Mouse (Mus musculus): Measurements from ENCODE around the gene Kcnn3. TPM values are rescaled to one million over a fixed set of nuclear protein-coding genes. Genes with fewer than 3 reads are reported as not detected.
A peak's percentile ranks its signal among the peaks of the same experiment; 100 is the strongest.

The Kcnn3 gene
- 8.1 and 8.2 TPM in 2 replicates for polyA plus RNA-seq (2015; fragmentation: Nextera tagmentation; extraction: Ambion mirVana)

DNA sequence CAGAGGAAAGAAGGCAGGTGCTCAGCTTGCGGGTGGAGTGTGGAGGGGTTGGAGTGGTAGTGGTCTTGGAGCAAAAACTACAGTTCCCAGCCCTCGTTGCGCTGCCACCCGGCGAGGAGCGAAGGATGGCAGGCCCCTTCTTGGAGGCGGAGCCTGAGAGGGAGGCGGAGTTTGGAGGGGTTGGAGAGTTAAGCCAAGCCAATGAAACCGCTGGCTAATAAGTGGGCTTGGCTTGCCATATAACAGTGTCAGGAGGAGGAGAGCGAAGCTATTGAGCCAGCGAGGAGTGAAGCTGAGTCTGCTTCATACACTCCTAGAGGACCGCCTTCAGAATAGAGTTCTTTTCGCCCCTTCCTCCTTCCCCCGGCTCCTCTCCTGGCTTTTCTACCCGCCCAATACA lies at the start of gene Kcnn3:
TSS of gene Kcnn3 (plus strand) at position 271 of the 400 bp plus-strand sequence.
- Histone ChIP-seq H3K9me3 (ENCODE audit: control insufficient read depth, low read length) (peaks cover 3% of the 10 kb centered on the region; the same call in 1 of the 2 replicates), H3K9ac (replicated peaks; ENCODE audit: low read depth, low read length) (peak within 1 kb of the TSS; percentile 67), H3K36me3 (ENCODE audit: control insufficient read depth, insufficient read depth) (no peaks in the 10 kb centered on the region), H3K27me3 (replicated peaks; ENCODE audit: control insufficient read depth, insufficient read depth, low read length) (no peaks in the 10 kb centered on the region), H3K27ac (ENCODE audit: low read length) (peak within 1 kb of the TSS; percentile 56), H3K4me2 (ENCODE audit: low read length) (peak within 1 kb of the TSS; percentile 94), H3K4me1 (replicated peaks; ENCODE audit: control insufficient read depth, insufficient read depth, low read length) (peaks cover 36% of the 10 kb centered on the region), H3K4me3 (replicated peaks; ENCODE audit: low read length) (peak within 1 kb of the TSS; percentile 62)
- WGBS, result under 1% methylated on average over 15 of the region's 15 CpGs
- peak; percentile 94 for ATAC-seq

DNA sequence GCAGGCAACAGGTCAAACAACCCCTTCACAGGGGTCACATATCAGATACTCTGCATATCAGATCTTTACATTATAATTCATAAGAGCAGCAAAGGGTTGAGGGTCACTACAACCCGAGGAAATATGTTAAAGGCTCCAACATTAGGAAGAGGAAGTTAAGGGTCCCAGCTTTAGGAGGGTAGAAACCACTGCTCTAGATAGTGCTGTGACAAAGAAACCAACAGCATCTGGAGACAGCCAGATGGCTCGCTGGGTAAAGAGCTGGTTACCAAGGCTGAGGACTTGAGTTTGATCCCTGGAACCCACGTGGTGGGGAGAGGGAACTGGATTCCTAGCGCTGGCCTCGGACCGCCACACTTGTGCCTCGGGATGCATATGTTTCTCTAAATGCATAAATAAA lies 47.7 kb upstream of the Kcnn3 start:
- WGBS, result 85% methylated on average over 7 of the region's 7 CpGs
- ATAC-seq, result no peak
- no peaks in the 10 kb centered on the region for H3K9me3 ChIP-seq (ENCODE audit: control insufficient read depth, low read length)
- no peak overlapping the region for H3K9ac ChIP-seq (replicated peaks; ENCODE audit: low read depth, low read length)
- no peaks in the 10 kb centered on the region for H3K4me1 ChIP-seq (replicated peaks; ENCODE audit: control insufficient read depth, insufficient read depth, low read length)
- H3K36me3 ChIP-seq (ENCODE audit: control insufficient read depth, insufficient read depth), result no peaks in the 10 kb centered on the region; the same call in 1 of the 2 replicates
- H3K27ac ChIP-seq (ENCODE audit: low read length), result no peak overlapping the region
- no peaks in the 10 kb centered on the region for H3K27me3 ChIP-seq (replicated peaks; ENCODE audit: control insufficient read depth, insufficient read depth, low read length)
- H3K4me3 ChIP-seq (replicated peaks; ENCODE audit: low read length), result no peak overlapping the region
- H3K4me2 ChIP-seq (ENCODE audit: low read length), result no peak overlapping the region

DNA sequence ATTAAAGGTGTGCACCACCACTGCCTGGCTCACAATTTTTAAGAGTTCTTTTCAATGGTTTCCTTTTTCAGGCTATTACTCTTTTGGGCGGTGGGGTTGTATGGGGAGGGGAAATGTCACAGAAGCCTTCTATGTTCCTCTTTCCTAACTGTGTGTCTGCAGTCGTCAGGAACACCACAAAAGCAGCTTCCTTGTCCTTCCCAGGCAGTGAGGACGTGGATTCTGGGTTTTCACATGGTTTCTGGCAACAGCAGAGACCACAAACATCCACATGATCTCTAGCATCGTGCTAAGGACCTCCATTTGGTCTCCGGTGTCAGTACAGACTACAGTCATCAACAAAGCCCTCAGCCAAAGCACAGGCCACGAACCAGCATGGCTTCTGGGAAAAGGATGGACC lies 46.1 kb upstream of the Kcnn3 start:
- Histone ChIP-seq H3K27ac (ENCODE audit: low read length) (no peak overlapping the region), H3K4me2 (ENCODE audit: low read length) (no peak overlapping the region), H3K4me3 (replicated peaks; ENCODE audit: low read length) (no peak overlapping the region), H3K27me3 (replicated peaks; ENCODE audit: control insufficient read depth, insufficient read depth, low read length) (no peaks in the 10 kb centered on the region), H3K9me3 (ENCODE audit: control insufficient read depth, low read length) (no peaks in the 10 kb centered on the region), H3K9ac (replicated peaks; ENCODE audit: low read depth, low read length) (no peak overlapping the region), H3K36me3 (ENCODE audit: control insufficient read depth, insufficient read depth) (no peaks in the 10 kb centered on the region), H3K4me1 (replicated peaks; ENCODE audit: control insufficient read depth, insufficient read depth, low read length) (no peaks in the 10 kb centered on the region)
- no peak for ATAC-seq
- WGBS, result 78% methylated on average over 6 of the region's 6 CpGs

DNA sequence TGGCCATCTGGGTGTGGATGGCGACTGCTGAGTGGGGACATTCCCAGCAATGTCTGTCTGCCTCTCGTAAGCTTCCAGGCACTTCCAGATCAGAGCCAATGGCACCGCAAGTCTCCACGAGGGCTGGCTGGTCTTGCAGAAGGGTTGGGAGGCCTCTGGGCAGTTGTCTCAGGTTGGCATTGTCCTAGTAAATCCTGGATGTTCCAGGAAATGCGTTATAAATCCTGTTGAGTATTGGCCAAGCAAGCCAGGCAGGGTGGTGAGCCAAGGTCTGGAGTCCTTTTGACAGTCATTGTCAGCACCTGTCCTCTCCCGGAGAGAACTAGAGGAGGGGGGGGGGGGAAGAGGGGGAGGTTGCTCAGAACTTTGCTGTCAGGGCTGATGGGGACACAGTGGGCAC lies 40.9 kb upstream of the Kcnn3 start:
- 79% methylated on average over 6 of the region's 6 CpGs for WGBS
- no peak for ATAC-seq

DNA sequence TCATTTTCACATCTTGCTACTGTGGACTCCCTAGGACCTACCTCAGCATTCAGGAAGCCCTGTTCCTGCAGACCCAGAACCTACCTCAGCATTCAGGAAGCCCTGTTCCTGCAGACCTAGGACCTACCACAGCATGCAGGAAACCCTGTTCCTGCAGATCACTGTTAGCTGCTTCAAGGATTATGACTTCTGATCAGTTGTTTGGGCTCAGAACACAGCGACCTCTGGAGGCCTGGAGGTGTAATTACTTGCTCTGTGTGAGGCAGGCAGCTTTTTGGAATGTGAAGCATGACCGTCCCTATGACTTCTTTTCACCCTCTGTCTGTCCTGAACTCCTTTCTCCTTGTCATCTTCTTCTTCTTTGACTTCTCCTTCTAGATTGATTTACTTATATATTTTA lies 38.5 kb upstream of the Kcnn3 start:
- Histone ChIP-seq H3K36me3 (ENCODE audit: control insufficient read depth, insufficient read depth) (no peaks in the 10 kb centered on the region), H3K27me3 (replicated peaks; ENCODE audit: control insufficient read depth, insufficient read depth, low read length) (no peaks in the 10 kb centered on the region), H3K4me1 (replicated peaks; ENCODE audit: control insufficient read depth, insufficient read depth, low read length) (no peaks in the 10 kb centered on the region), H3K4me2 (ENCODE audit: low read length) (no peak overlapping the region), H3K4me3 (replicated peaks; ENCODE audit: low read length) (no peak overlapping the region), H3K9me3 (ENCODE audit: control insufficient read depth, low read length) (no peaks in the 10 kb centered on the region), H3K27ac (ENCODE audit: low read length) (no peak overlapping the region), H3K9ac (replicated peaks; ENCODE audit: low read depth, low read length) (no peak overlapping the region)
- 30% methylated on average over 2 of the region's 2 CpGs for WGBS
- ATAC-seq, result no peak

More for the DNA sequence above, 40.9 kb upstream of the Kcnn3 start:
- H3K9ac ChIP-seq (replicated peaks; ENCODE audit: low read depth, low read length), result no peak overlapping the region
- H3K4me2 ChIP-seq (ENCODE audit: low read length), result no peak overlapping the region
- H3K4me1 ChIP-seq (replicated peaks; ENCODE audit: control insufficient read depth, insufficient read depth, low read length), result no peaks in the 10 kb centered on the region
- H3K27ac ChIP-seq (ENCODE audit: low read length), result no peak overlapping the region
- H3K36me3 ChIP-seq (ENCODE audit: control insufficient read depth, insufficient read depth), result no peaks in the 10 kb centered on the region
- no peaks in the 10 kb centered on the region for H3K27me3 ChIP-seq (replicated peaks; ENCODE audit: control insufficient read depth, insufficient read depth, low read length)
- no peaks in the 10 kb centered on the region for H3K9me3 ChIP-seq (ENCODE audit: control insufficient read depth, low read length)
- no peak overlapping the region for H3K4me3 ChIP-seq (replicated peaks; ENCODE audit: low read length)

DNA sequence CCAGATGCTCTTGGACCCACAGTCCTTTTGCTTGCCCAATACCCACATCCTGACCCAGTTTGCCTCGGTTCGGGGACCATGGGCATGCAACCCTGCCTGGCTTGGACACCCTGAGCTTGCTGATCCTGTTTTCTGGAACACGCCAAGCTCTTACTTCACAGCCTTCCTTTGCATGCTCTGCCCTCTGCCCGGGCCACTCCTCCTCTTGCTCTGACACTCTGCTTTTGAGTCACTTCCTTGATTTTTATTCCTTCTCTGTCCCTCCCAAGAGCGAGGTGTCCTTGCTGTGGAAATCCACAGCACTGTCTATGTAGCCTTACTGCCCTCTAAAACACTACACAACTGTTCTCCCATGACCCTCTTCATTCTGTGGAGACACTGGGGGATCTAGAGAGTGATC lies 37.7 kb upstream of the Kcnn3 start:
- Histone ChIP-seq H3K36me3 (ENCODE audit: control insufficient read depth, insufficient read depth) (no peaks in the 10 kb centered on the region), H3K4me2 (ENCODE audit: low read length) (no peak overlapping the region), H3K9ac (replicated peaks; ENCODE audit: low read depth, low read length) (no peak overlapping the region), H3K4me3 (replicated peaks; ENCODE audit: low read length) (no peak overlapping the region), H3K4me1 (replicated peaks; ENCODE audit: control insufficient read depth, insufficient read depth, low read length) (no peaks in the 10 kb centered on the region), H3K27ac (ENCODE audit: low read length) (no peak overlapping the region), H3K27me3 (replicated peaks; ENCODE audit: control insufficient read depth, insufficient read depth, low read length) (no peaks in the 10 kb centered on the region), H3K9me3 (ENCODE audit: control insufficient read depth, low read length) (no peaks in the 10 kb centered on the region)
- 89% methylated on average over 5 of the region's 5 CpGs for WGBS
- no peak for ATAC-seq

DNA sequence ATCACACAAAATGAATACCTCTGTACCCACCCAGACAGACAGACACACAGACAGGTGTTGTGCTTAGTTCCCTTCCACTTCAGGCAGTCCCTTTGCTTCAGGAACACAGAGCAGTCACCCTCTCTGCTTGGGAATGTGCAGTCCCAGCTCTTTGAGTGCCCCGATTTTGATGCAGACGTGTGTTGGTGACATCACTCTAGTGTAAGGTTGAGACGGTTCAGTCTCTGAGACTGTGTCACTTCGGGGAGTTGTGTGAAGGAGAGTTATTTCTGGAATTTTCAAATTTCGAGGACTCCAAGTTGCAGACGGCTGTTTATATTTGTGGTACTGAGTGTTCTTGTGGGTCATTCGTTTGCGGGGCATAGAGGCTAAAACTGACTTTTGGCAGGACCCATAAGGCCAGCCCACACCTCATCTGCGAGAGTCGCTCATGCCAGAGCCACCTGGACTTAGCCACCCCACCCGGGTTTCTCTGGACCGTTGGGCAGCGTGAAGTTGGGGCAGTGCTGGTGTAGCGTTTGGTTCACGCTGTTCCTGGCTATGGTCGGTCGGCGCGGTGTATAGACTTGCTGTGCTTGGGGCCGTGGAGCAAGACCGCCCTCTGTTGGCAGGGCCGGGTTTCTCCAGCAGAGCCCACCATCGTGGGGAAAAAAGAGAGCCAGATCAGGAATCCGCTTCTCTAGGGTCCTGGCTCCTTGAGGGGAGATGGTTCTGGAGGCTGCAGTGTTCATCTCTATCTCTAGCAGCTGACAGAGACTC lies 35.0 kb upstream of the Kcnn3 start:
- H3K9ac ChIP-seq (replicated peaks; ENCODE audit: low read depth, low read length), result no peak overlapping the region
- H3K36me3 ChIP-seq (ENCODE audit: control insufficient read depth, insufficient read depth), result no peaks in the 10 kb centered on the region
- H3K4me2 ChIP-seq (ENCODE audit: low read length), result no peak overlapping the region; the same call in 1 of the 2 replicates
- peak; percentile 78 for ATAC-seq
- H3K4me3 ChIP-seq (replicated peaks; ENCODE audit: low read length), result no peak overlapping the region
- no peak overlapping the region for H3K27ac ChIP-seq (ENCODE audit: low read length)
- no peaks in the 10 kb centered on the region for H3K4me1 ChIP-seq (replicated peaks; ENCODE audit: control insufficient read depth, insufficient read depth, low read length)
- H3K9me3 ChIP-seq (ENCODE audit: control insufficient read depth, low read length), result no peaks in the 10 kb centered on the region
- 19% methylated on average over 24 of the region's 24 CpGs for WGBS
- no peaks in the 10 kb centered on the region for H3K27me3 ChIP-seq (replicated peaks; ENCODE audit: control insufficient read depth, insufficient read depth, low read length)

DNA sequence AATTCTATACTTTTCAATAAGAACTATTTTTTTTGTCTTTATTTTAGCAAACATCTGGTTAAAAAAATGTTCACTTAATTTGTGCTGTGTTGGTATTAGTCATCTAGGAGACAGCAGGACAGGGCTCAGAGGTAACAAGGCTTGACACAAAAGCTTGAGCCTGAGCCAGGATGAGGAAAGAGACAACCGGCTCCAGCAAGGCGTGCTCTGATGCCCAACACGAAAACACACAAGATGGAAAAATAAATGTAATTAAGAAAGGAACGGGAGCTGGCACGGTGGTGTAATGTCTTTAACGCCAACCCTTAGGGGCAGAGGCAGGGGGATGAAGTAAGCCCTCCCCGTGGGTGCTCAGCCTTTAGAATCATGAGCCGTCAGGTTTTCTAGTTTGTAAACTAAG lies 33.9 kb upstream of the Kcnn3 start:
- H3K36me3 ChIP-seq (ENCODE audit: control insufficient read depth, insufficient read depth), result no peaks in the 10 kb centered on the region
- H3K4me2 ChIP-seq (ENCODE audit: low read length), result no peak overlapping the region
- no peak overlapping the region for H3K27ac ChIP-seq (ENCODE audit: low read length)
- no peak overlapping the region for H3K4me3 ChIP-seq (replicated peaks; ENCODE audit: low read length)
- ATAC-seq, result no peak
- H3K9ac ChIP-seq (replicated peaks; ENCODE audit: low read depth, low read length), result no peak overlapping the region
- no peaks in the 10 kb centered on the region for H3K4me1 ChIP-seq (replicated peaks; ENCODE audit: control insufficient read depth, insufficient read depth, low read length)
- no peaks in the 10 kb centered on the region for H3K27me3 ChIP-seq (replicated peaks; ENCODE audit: control insufficient read depth, insufficient read depth, low read length)
- WGBS, result 59% methylated on average over 8 of the region's 8 CpGs
- no peaks in the 10 kb centered on the region for H3K9me3 ChIP-seq (ENCODE audit: control insufficient read depth, low read length)

DNA sequence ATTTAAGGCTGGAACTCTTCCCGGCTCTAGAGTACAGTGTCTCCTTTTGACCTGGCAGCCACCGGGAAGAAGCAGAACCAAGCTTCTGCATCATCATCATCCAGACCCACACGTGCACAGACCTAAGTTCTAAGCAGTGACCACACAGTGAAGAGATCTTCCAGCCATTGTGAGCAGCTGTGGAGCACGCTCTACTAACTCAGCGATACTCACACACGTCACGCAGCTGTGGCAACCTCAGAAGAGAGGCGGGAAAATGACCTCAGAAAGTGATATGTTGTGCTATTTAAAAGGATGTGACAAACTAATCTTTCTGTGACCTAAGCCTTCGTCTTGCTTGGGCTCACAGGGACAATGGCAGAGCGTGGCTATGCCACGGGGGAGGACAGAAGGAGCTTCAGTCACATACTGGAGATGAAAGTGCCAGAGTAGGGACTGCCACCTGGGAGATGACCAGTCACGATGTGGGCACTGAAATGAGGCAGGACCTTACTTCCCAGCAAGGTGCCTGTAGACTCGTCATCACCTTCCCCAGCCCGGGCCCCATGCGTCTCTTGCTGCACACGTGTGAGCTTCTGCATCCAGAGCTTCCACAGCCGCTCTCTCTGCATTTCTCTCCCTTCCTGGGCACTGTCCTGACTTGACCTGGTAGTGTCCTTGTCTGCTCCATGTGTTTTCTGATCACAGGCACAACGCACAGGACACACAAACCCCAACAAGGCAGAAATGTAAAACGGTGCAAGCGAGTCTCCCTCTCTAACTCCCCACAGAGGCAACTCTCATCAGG lies 32.9 kb upstream of the Kcnn3 start:
- no peaks in the 10 kb centered on the region for H3K27me3 ChIP-seq (replicated peaks; ENCODE audit: control insufficient read depth, insufficient read depth, low read length)
- no peak overlapping the region for H3K9ac ChIP-seq (replicated peaks; ENCODE audit: low read depth, low read length)
- H3K9me3 ChIP-seq (ENCODE audit: control insufficient read depth, low read length), result no peaks in the 10 kb centered on the region
- no peaks in the 10 kb centered on the region for H3K4me1 ChIP-seq (replicated peaks; ENCODE audit: control insufficient read depth, insufficient read depth, low read length)
- no peak overlapping the region for H3K4me3 ChIP-seq (replicated peaks; ENCODE audit: low read length)
- H3K27ac ChIP-seq (ENCODE audit: low read length), result no peak overlapping the region
- ATAC-seq, result no peak
- no peaks in the 10 kb centered on the region for H3K36me3 ChIP-seq (ENCODE audit: control insufficient read depth, insufficient read depth)
- H3K4me2 ChIP-seq (ENCODE audit: low read length), result no peak overlapping the region
- 63% methylated on average over 20 of the region's 20 CpGs for WGBS
